Mouse (Mus musculus): ENCODE measurements around the gene Nme7. TPM values are rescaled to one million over a fixed set of nuclear protein-coding genes. Genes with fewer than 3 reads are reported as not detected.

Gene Nme7
- polyA plus RNA-seq, 1 experiment, result 22.0 TPM

DNA sequence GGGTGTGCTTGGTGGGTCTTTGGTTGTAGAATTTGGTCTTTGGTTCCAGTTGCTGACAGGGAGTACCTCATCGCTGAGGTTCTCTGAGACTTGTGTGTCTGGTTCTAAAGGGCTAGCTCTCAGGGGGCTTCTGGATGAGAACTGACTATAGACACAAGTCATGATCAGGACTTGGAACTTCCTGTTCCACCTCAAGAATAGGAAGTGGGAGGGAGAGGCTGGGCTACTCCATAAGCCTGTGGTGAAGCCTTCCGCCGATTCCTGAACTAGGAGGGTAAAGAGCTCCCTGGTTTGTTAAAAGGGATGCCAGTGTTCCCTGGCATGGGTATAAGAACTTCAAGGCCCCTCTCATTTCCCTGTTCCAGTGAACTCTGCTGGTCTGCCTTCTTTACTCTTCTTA, 19.9 kb upstream of the Nme7 start:
- H3K27ac ChIP-seq (ENCODE audit: insufficient read depth, low read length), result no peak overlapping the region
- H3K4me3 ChIP-seq (ENCODE audit: insufficient read depth, low read length), result no peak overlapping the region
- no peaks in the 10 kb centered on the region for H3K4me1 ChIP-seq (ENCODE audit: control insufficient read depth, insufficient read depth, low read length)
- TF ChIP-seq POLR2A (IDR thresholded peaks at IDR 0.05; ENCODE audit: extremely low read depth, insufficient read depth, low read length), result no peak
- no peak for TF ChIP-seq CTCF (IDR thresholded peaks at IDR 0.05; ENCODE audit: extremely low read depth, insufficient read depth, low read length)

DNA sequence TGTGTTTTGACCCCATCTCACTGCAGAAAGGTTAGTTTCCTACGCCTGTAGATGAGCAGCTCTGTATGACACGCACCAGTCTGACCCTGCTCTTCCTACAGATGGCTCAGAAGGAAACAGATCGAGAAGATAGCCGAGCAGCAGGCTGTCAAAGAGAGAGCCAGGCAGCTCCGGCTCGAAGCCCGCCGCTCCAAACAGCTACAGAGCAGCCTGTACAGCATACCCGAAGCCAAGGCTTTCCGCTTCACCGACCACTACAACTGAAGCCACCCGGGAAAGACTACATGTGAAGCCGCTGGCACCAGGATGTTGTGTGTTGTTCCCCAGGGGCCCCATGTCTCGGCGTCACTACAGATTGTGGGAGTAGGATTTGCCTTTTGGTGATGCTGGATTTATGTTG, 16.5 kb upstream of the Nme7 start:
- Histone ChIP-seq H3K4me3 (ENCODE audit: insufficient read depth, low read length) (no peak overlapping the region), H3K4me1 (ENCODE audit: control insufficient read depth, insufficient read depth, low read length) (no peaks in the 10 kb centered on the region), H3K27ac (ENCODE audit: insufficient read depth, low read length) (no peak overlapping the region)
- no peak for TF ChIP-seq CTCF (IDR thresholded peaks at IDR 0.05; ENCODE audit: extremely low read depth, insufficient read depth, low read length)
- TF ChIP-seq POLR2A (IDR thresholded peaks at IDR 0.05; ENCODE audit: extremely low read depth, insufficient read depth, low read length), result no peak

DNA sequence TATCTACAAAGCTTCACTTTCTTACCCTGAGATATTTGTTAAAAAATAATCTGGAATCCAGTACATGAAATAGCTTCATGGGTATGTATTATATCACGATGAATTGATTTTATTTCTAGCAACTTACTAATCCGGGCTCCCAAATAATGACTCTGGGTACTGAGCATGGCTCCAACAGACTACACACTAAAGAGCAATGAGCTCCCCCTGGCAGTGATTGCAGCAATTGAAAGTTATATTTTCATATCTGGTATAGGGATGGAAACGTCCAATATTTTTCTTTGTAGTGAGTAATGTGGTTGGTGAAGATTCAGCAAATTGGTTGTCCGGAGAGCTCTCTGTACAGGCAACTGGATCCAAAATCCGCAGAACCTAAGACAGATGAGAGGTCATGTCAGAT, 11.9 kb upstream of the Nme7 start:
- H3K4me1 ChIP-seq (ENCODE audit: control insufficient read depth, insufficient read depth, low read length), result no peaks in the 10 kb centered on the region
- no peak overlapping the region for H3K27ac ChIP-seq (ENCODE audit: insufficient read depth, low read length)
- TF ChIP-seq CTCF (IDR thresholded peaks at IDR 0.05; ENCODE audit: extremely low read depth, insufficient read depth, low read length) (no peak), POLR2A (IDR thresholded peaks at IDR 0.05; ENCODE audit: extremely low read depth, insufficient read depth, low read length) (no peak)
- H3K4me3 ChIP-seq (ENCODE audit: insufficient read depth, low read length), result no peak overlapping the region

DNA sequence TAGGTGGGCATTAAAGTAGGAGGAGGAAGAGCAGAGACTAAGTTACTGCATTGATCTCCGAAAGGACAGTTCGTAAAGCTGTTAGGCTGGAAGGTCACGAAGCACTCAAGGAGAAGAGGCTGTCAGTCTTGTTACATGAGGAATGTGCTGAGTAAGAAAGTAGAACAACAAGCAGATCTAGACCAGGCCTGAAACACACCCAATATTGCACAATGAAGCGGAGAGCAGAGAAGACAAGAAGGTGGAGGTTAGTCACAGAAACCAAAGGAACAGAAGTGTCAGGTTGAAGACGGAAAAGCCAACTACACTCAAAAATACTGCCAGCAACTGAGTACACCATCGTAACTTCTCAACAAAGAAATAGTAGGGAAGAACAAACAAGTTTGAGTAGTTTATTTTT, 9.8 kb upstream of the Nme7 start:
- Histone ChIP-seq H3K4me1 (ENCODE audit: control insufficient read depth, insufficient read depth, low read length) (no peaks in the 10 kb centered on the region), H3K27ac (ENCODE audit: insufficient read depth, low read length) (no peak overlapping the region), H3K4me3 (ENCODE audit: insufficient read depth, low read length) (no peak overlapping the region)
- TF ChIP-seq CTCF (IDR thresholded peaks at IDR 0.05; ENCODE audit: extremely low read depth, insufficient read depth, low read length) (no peak), POLR2A (IDR thresholded peaks at IDR 0.05; ENCODE audit: extremely low read depth, insufficient read depth, low read length) (no peak)

DNA sequence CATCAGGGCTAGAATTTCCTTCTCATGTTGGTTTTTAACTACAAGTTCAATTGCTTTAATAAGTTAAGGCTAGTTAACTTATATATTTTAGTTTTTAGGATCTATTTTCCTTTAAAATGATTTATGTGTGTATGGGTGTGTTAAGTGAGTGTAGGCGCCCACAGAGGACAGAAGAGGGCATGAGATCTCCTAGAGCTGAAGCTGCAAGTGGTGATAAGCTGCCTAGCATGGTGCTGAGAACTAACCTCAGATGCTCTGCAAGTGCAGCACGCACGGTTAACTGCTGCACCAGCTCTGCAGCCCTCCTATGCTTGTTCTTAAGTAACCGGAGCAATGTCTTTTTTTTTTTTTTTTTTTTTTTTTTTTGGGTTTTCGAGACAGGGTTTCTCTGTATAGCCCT, 7.4 kb upstream of the Nme7 start:
- TF ChIP-seq CTCF (IDR thresholded peaks at IDR 0.05; ENCODE audit: extremely low read depth, insufficient read depth, low read length), result no peak
- Histone ChIP-seq H3K4me3 (ENCODE audit: insufficient read depth, low read length) (no peak overlapping the region), H3K27ac (ENCODE audit: insufficient read depth, low read length) (no peak overlapping the region), H3K4me1 (ENCODE audit: control insufficient read depth, insufficient read depth, low read length) (no peaks in the 10 kb centered on the region)

DNA sequence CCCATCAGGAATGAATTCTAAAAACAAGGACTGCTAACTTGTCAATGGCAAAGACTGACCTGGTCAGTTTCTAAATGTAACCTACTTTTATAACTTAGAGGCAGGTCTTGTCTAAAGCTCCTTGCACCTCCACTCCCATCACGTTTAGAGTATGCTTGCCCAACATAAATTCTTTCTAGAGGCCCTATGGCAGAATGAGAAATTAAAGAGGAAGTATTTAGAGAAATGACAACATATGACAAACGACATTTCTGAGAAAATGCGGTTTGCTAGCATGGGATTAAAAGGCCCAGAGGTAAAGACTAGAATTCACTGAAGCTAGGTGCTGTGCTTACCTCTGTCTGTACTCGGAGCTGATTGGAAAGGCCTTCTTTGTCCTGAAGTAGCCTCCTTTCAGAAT, 2.0 kb upstream of the Nme7 start:
- no peak overlapping the region for H3K4me3 ChIP-seq (ENCODE audit: insufficient read depth, low read length)
- H3K4me1 ChIP-seq (ENCODE audit: control insufficient read depth, insufficient read depth, low read length), result no peaks in the 10 kb centered on the region
- no peak for TF ChIP-seq POLR2A (IDR thresholded peaks at IDR 0.05; ENCODE audit: extremely low read depth, insufficient read depth, low read length)
- no peak for TF ChIP-seq CTCF (IDR thresholded peaks at IDR 0.05; ENCODE audit: extremely low read depth, insufficient read depth, low read length)
- no peak overlapping the region for H3K27ac ChIP-seq (ENCODE audit: insufficient read depth, low read length)

DNA sequence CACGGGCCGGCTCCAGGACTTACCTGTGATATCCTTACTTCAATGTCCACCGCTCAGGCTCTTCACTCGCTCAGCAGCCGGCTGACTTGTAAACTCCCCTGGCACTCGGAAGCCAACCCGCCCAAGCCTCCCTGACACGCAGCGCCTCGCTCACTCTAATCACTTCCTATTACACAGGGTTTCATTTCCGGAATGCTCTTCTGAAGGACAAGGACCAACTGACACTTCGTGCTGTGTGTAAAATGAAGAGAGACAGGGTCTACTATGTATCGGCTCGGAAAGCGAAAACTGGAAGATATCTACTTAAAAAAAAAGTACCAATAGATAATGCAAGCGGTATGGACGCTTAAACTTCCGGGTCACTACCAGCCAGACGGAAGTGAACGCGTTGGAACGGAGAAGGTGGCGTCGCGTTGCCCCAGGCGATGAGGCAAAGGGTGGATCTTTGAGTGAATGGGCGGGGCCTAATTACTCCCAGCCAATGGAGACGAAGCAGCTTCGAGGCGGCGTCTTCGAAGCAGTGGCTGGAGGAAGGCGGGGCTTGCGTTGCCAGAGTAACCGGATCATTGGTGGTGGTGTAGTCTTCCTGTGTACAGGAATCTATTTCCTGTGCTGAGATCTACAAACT, 3.3 kb downstream of the Nme7 start, which contains the start of gene Blzf1:
Gene Blzf1, minus strand, starts transcription at position 366 of the 628 bp plus-strand sequence.
- peaks cover 2% of the 10 kb centered on the region; the same call in 1 of the 2 replicates for H3K4me1 ChIP-seq (ENCODE audit: control insufficient read depth, insufficient read depth, low read length)
- H3K4me3 ChIP-seq (ENCODE audit: insufficient read depth, low read length), result peak within 1 kb of the TSS; percentile 74
- H3K27ac ChIP-seq (ENCODE audit: insufficient read depth, low read length), result no peak within 1 kb of the TSS
- peak; percentile 38; the same call in 1 of the 2 replicates for TF ChIP-seq POLR2A (IDR thresholded peaks at IDR 0.05; ENCODE audit: extremely low read depth, insufficient read depth, low read length)
- no peak for TF ChIP-seq CTCF (IDR thresholded peaks at IDR 0.05; ENCODE audit: extremely low read depth, insufficient read depth, low read length)

DNA sequence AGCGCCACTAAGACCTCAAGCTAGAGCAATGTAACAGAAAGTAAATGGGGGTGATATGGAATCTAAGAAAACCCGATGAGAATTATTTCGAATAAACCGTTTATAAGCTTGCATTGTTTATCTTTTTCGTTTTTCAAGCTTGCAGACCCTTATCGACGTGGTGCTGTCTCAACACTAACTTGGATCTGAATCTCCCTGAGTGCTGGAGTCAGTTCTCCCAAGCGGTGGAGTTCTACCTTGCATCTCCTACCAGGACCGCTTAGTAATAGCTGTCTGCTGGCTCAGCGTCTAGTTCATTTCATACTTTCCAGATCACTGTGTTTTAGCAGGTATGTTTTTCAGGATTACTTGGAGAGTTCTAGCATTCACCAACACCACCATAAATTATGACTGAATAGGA, 4.0 kb downstream of the Nme7 start:
- Histone ChIP-seq H3K4me1 (ENCODE audit: control insufficient read depth, insufficient read depth, low read length) (peaks cover 2% of the 10 kb centered on the region; the same call in 1 of the 2 replicates), H3K4me3 (ENCODE audit: insufficient read depth, low read length) (peak overlapping the region; percentile 74), H3K27ac (ENCODE audit: insufficient read depth, low read length) (no peak overlapping the region)
- TF ChIP-seq POLR2A (IDR thresholded peaks at IDR 0.05; ENCODE audit: extremely low read depth, insufficient read depth, low read length), result no peak
- no peak for TF ChIP-seq CTCF (IDR thresholded peaks at IDR 0.05; ENCODE audit: extremely low read depth, insufficient read depth, low read length)

DNA sequence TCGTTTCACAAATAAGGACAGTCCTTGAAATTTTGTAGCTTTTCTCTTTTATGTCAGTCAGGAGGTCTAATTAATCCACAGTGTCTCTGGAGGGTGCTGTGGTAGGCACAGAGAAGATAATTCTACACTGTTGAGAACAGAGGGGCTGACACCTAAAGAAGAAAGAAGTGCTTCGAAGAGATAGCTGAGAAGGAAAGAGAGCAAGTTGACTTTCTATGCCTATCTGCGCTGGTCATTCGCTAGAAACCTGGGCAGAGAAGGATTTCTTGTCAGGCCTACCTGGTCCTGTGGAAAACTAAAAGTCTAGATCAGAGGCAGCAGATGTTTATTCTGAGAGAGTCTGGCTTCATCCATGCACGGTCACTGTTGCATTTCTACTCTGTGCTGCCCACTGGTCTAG, 10.2 kb downstream of the Nme7 start:
- TF ChIP-seq POLR2A (IDR thresholded peaks at IDR 0.05; ENCODE audit: extremely low read depth, insufficient read depth, low read length) (no peak), CTCF (IDR thresholded peaks at IDR 0.05; ENCODE audit: extremely low read depth, insufficient read depth, low read length) (no peak)
- Histone ChIP-seq H3K4me1 (ENCODE audit: control insufficient read depth, insufficient read depth, low read length) (no peaks in the 10 kb centered on the region), H3K4me3 (ENCODE audit: insufficient read depth, low read length) (no peak overlapping the region), H3K27ac (ENCODE audit: insufficient read depth, low read length) (no peak overlapping the region)

DNA sequence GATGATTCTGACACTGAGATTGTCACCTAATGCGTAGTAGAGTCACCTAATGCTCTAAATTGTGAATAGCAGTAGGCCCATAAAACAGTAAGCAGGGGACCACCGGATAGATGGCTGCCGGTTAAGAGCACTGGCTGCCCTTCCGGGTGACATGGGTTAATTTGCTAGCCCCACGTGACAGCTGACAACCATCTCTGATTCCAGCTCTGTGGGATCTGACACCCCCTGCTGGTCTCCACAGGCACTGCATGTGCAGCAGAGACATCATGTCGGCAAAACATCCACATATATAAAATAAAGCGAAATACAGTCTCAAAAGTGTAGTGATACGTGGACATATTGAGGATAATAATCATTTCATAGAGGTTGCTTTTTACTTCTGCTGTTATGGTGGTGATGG, 11.3 kb downstream of the Nme7 start:
- H3K27ac ChIP-seq (ENCODE audit: insufficient read depth, low read length), result no peak overlapping the region
- no peak for TF ChIP-seq POLR2A (IDR thresholded peaks at IDR 0.05; ENCODE audit: extremely low read depth, insufficient read depth, low read length)
- peak; percentile 56 for TF ChIP-seq CTCF (IDR thresholded peaks at IDR 0.05; ENCODE audit: extremely low read depth, insufficient read depth, low read length)
- H3K4me3 ChIP-seq (ENCODE audit: insufficient read depth, low read length), result no peak overlapping the region
- no peaks in the 10 kb centered on the region for H3K4me1 ChIP-seq (ENCODE audit: control insufficient read depth, insufficient read depth, low read length)
